Mouse (Mus musculus) lung, adult 2 months (tissue): ENCODE measurements around the gene Nfasc. TPM values are rescaled to one million over a fixed set of nuclear protein-coding genes. Genes with fewer than 3 reads are reported as not detected.

Experiments used
- DNase-seq: peaks from one replicate; pipeline ENCODE4 v3.0.0; 2022
- H3K4me1 ChIP-seq: fragments of 200-500 bp; 2 replicates; pipeline ENCODE4 v1.6.1; 2011; ENCODE audit warnings: low read length; ENCODE audit not compliant: control insufficient read depth, insufficient read depth
- H3K4me3 ChIP-seq: fragments of 200-500 bp; replicated peaks from 2 replicates; pipeline ENCODE3; 2011; ENCODE audit warnings: low read depth, mild to moderate bottlenecking, control low read depth, low read length; ENCODE audit errors: extremely low read depth
- CTCF ChIP-seq: fragments of 200-500 bp; IDR thresholded peaks from 2 replicates; pipeline ENCODE4 v1.5.1; 2011; ENCODE audit warnings: mild to moderate bottlenecking, low read length, control low read depth; ENCODE audit not compliant: insufficient read depth
- POLR2A ChIP-seq: fragments of 200-500 bp; IDR thresholded peaks from 2 replicates; pipeline ENCODE4 v1.6.1; 2011; ENCODE audit warnings: low read depth, mild to moderate bottlenecking, control low read depth, low read length, borderline replicate concordance; ENCODE audit errors: extremely low read depth
- WGBS: fragments of 180-500 bp; shearing (Covaris S2); methylation state at CpG from one replicate; pipeline ENCODE4 v1.1.7; 2018; 5-methylcytosine and 5-hydroxymethylcytosine counted together
- polyA plus RNA-seq: library from polyadenylated mRNA; depleted of rRNA; stranded (reverse); fragments of >200 nt; gene quantifications from 2 replicates; pipeline ENCODE4 v1.2.3, GENCODE M21; 2012

Nfasc gene
- polyA plus RNA-seq, 1 experiment: 0.15 TPM

DNA sequence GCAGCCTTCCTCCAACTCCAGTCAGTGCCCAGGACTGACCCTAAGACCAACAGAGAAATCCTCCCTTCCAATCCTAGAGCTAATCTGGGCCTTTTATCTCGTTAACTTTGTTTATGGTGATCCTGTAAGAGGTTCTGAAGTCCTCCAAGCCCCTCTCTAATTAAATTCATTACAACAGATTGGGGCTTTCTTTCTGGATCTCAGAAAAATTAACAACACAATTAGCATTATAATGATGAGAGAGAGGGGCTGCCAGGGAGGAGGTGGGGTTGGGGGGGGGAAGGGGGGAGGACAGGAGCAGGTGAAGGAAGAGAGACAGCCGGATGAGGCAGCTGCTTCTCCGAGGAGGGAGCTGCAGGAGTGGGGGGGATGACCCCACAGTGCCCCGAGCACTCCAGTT is 5.4 kb downstream of the Nfasc start:
- Histone ChIP-seq H3K4me1 (no peaks in the 10 kb centered on the region), H3K4me3 (no peak overlapping the region)
- WGBS: 17% methylated on average over 4 of the region's 4 CpGs
- DNase-seq: no peak
- TF ChIP-seq POLR2A (no peak), CTCF (no peak)

- no peaks in the 10 kb centered on the region for H3K4me1 ChIP-seq
- TF ChIP-seq CTCF (no peak), POLR2A (no peak)
- WGBS: 32% methylated on average over 9 of the region's 9 CpGs
- no peak for DNase-seq
- H3K4me3 ChIP-seq: no peak overlapping the region
Measured at GRCm38 (mm10) chr1:132733873-132734447, 7.6 kb downstream of the Nfasc start.

GRCm38 (mm10) chr1:132732307-132732706 is 9.3 kb downstream of the Nfasc start:
- Histone ChIP-seq H3K4me1 (no peaks in the 10 kb centered on the region), H3K4me3 (no peak overlapping the region)
- no peak for TF ChIP-seq CTCF
- no peak for TF ChIP-seq POLR2A
- 76% methylated on average over 12 of the region's 12 CpGs for WGBS
- DNase-seq: no peak

DNA sequence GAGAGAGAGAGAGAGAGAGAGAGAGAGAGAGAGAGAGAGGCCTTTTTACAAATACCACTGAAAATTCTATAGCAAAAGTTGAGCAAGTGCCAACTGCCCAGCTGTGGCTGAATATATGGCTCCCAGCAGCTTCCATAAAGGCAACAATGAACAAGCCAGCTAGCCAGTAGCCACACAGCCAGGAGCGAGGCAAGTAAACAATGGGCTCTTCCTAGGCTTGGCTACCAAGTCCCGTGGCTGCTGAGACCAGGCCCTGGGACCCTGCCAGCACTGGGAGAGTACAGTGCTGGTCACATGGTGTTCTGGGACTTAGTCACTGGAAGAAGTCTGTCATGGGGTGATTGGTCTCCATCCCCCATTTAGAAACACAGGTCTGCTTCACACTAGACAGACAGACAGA is 14.0 kb downstream of the Nfasc start:
- DNase-seq: no peak
- no peak overlapping the region for H3K4me3 ChIP-seq
- WGBS: 42% methylated on average over 2 of the region's 2 CpGs
- TF ChIP-seq POLR2A: no peak
- TF ChIP-seq CTCF: no peak
- H3K4me1 ChIP-seq: no peaks in the 10 kb centered on the region

GRCm38 (mm10) chr1:132722362-132722761 is 19.2 kb downstream of the Nfasc start:
- no peak overlapping the region for H3K4me3 ChIP-seq
- TF ChIP-seq CTCF: no peak
- no peak for TF ChIP-seq POLR2A
- no peaks in the 10 kb centered on the region for H3K4me1 ChIP-seq
- WGBS: 67% methylated on average over 4 of the region's 4 CpGs
- DNase-seq: no peak

DNA sequence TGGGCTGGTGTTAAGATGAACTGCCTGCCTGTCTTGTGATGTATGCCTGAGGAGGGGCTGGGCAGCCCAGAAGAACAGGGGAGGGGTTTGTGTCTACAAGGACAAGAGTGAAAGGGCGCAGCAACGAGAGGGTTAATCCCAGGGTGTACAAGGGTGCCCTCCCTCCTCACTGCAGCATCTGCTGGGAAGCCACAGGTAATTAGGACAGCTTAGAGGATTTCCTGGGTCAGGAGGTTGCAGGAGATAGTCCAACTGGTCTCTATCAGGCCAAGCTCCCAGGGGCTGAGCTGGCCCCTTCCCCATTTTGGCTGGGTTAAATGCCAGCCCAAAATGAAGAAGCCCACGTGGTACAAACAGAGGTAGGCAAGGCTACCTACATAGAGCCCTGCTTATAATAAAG is 20.3 kb downstream of the Nfasc start:
- DNase-seq: no peak
- Histone ChIP-seq H3K4me1 (no peaks in the 10 kb centered on the region), H3K4me3 (no peak overlapping the region)
- no peak for TF ChIP-seq POLR2A
- TF ChIP-seq CTCF: no peak
- WGBS: 60% methylated on average over 3 of the region's 3 CpGs

DNA sequence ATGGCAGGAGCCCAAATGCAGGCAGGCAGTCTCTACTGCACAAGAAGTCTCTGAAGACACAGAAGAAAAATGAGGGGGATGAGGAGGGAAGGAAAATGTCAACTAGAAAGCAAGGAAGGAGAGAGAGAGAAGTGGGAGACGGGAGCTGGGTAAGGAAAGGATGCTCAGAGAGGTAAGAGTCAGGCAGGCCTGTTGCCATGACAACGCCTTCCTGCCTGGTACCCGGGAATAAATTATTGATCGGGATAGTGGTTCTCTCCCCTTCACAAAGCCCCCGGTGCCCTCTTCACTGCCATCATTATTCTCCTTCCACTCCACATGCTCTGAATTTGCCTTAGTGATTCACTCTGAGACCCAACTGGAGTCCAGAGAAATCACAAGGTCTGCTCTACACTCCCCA is 23.4 kb downstream of the Nfasc start:
- no peak for DNase-seq
- 71% methylated on average over 5 of the region's 5 CpGs for WGBS

GRCm38 (mm10) chr1:132715044-132715443 is 26.6 kb downstream of the Nfasc start:
- TF ChIP-seq CTCF (no peak), POLR2A (no peak)
- DNase-seq: no peak
- WGBS: 81% methylated on average over 9 of the region's 9 CpGs
- H3K4me3 ChIP-seq: no peak overlapping the region
- no peaks in the 10 kb centered on the region for H3K4me1 ChIP-seq

More for the DNA sequence above, 23.4 kb downstream of the Nfasc start:
- Histone ChIP-seq H3K4me3 (no peak overlapping the region), H3K4me1 (no peaks in the 10 kb centered on the region)
- TF ChIP-seq POLR2A (no peak), CTCF (no peak)

- Histone ChIP-seq H3K4me1 (no peaks in the 10 kb centered on the region), H3K4me3 (no peak overlapping the region)
- DNase-seq: no peak
- 60% methylated on average over 5 of the region's 5 CpGs for WGBS
- no peak for TF ChIP-seq CTCF
- no peak for TF ChIP-seq POLR2A
Measured at GRCm38 (mm10) chr1:132709419-132709818, 32.2 kb downstream of the Nfasc start.

DNA sequence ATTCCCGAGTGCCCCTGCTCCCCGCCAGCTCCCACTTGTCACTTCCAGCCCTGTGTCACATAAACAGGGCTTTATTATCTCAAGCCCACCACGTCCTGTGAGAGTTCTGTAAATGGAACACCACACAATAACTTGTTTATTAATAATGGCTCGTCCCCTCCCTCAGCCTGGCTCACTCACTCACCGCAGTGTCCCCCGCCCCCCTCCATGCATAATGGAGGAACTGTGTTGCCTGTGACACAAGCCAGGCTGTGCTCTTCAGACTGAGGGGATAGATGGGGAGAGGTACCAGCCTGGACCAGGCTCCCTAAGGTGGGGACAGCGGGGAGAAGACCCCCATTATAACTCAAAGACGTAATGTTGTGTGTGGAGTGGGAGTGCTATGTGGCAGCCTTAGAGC is 34.3 kb downstream of the Nfasc start:
- no peak for TF ChIP-seq CTCF
- TF ChIP-seq POLR2A: no peak
- no peak overlapping the region for H3K4me3 ChIP-seq
- 42% methylated on average over 8 of the region's 8 CpGs for WGBS
- H3K4me1 ChIP-seq: no peaks in the 10 kb centered on the region
- DNase-seq: no peak

DNA sequence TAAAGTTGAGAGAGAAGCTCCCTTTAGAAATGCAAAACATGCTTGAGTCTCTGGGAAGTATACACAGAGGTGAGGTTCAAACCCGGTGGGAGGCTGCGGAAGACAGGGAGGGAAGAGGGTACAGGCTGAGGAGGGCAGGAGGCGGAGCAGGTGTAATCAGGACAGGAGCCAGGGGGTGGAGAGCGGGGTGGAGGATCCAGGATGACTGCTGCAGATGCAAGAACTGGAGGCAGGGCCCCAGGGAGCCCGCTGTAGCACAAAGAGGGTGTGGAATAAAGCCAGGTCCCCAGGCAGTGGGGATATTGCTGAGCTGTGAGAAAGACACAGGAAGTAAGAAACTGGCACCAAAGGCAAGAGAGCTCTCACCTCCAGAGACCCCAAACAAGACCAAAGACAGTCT is 38.1 kb downstream of the Nfasc start:
- 29% methylated on average over 5 of the region's 5 CpGs for WGBS
- DNase-seq: no peak
- TF ChIP-seq CTCF (no peak), POLR2A (no peak)
- Histone ChIP-seq H3K4me3 (no peak overlapping the region), H3K4me1 (no peaks in the 10 kb centered on the region)
